Mouse (Mus musculus): ENCODE data around the gene Knl1.
"Not testable (repeated sequence)": the region's sequence is repeated elsewhere in the genome, so short reads cannot be mapped to it uniquely, and the experiment has no call there.

Gene Knl1

GRCm38 (mm10) chr2:119046649-119047611 lies at the start of gene Knl1:
Gene Knl1, plus strand, starts transcription at chr2:119047119.
- TF ChIP-seq CTCF (conservative IDR thresholded peaks at IDR 0.05; ENCODE audit: low read length) (no peak), NANOG (IDR thresholded peaks at IDR 0.05; ENCODE audit: borderline replicate concordance, low read length) (no peak), POU5F1 (IDR thresholded peaks at IDR 0.05; ENCODE audit: borderline replicate concordance, low read length) (no peak)
- Histone ChIP-seq H3K4me1 (replicated peaks; ENCODE audit: low read depth, low read length) (peaks cover 45% of the 10 kb centered on the region), H3K27me3 (ENCODE audit: insufficient read depth, low read length) (no peaks in the 10 kb centered on the region), H3K9me3 (ENCODE audit: low read length) (no peaks in the 10 kb centered on the region), H3K4me3 (replicated peaks; ENCODE audit: low read length) (peak within 1 kb of the TSS; percentile 91), H3K36me3 (ENCODE audit: insufficient read depth, low read length) (peaks cover 9% of the 10 kb centered on the region)

GRCm38 (mm10) chr2:118998115-118998866 lies 48.6 kb upstream of the Knl1 start:
- peaks cover 21% of the 10 kb centered on the region for H3K4me1 ChIP-seq (replicated peaks; ENCODE audit: low read depth, low read length)
- no peak for TF ChIP-seq CTCF (conservative IDR thresholded peaks at IDR 0.05; ENCODE audit: low read length)
- no peak for TF ChIP-seq NANOG (IDR thresholded peaks at IDR 0.05; ENCODE audit: borderline replicate concordance, low read length)
- no peak for TF ChIP-seq POU5F1 (IDR thresholded peaks at IDR 0.05; ENCODE audit: borderline replicate concordance, low read length)
- no peak overlapping the region for H3K4me3 ChIP-seq (replicated peaks; ENCODE audit: low read length)
- no peaks in the 10 kb centered on the region for H3K9me3 ChIP-seq (ENCODE audit: low read length)
- H3K27me3 ChIP-seq (ENCODE audit: insufficient read depth, low read length) = peaks cover 28% of the 10 kb centered on the region
- no peaks in the 10 kb centered on the region for H3K36me3 ChIP-seq (ENCODE audit: insufficient read depth, low read length)

- H3K4me1 ChIP-seq (replicated peaks; ENCODE audit: low read depth, low read length) = peaks cover 21% of the 10 kb centered on the region
- TF ChIP-seq NANOG (IDR thresholded peaks at IDR 0.05; ENCODE audit: borderline replicate concordance, low read length) = no peak
- TF ChIP-seq POU5F1 (IDR thresholded peaks at IDR 0.05; ENCODE audit: borderline replicate concordance, low read length) = no peak
- TF ChIP-seq CTCF (conservative IDR thresholded peaks at IDR 0.05; ENCODE audit: low read length) = no peak
- H3K27me3 ChIP-seq (ENCODE audit: insufficient read depth, low read length) = peaks cover 24% of the 10 kb centered on the region
- H3K9me3 ChIP-seq (ENCODE audit: low read length) = no peaks in the 10 kb centered on the region
- H3K4me3 ChIP-seq (replicated peaks; ENCODE audit: low read length) = no peak overlapping the region
- no peaks in the 10 kb centered on the region for H3K36me3 ChIP-seq (ENCODE audit: insufficient read depth, low read length)
Measured at GRCm38 (mm10) chr2:118999025-118999639, 47.8 kb upstream of the Knl1 start.

GRCm38 (mm10) chr2:119006886-119007285 lies 40.0 kb upstream of the Knl1 start:
- Histone ChIP-seq H3K36me3 (ENCODE audit: insufficient read depth, low read length) (no peaks in the 10 kb centered on the region), H3K9me3 (ENCODE audit: low read length) (no peaks in the 10 kb centered on the region), H3K4me3 (replicated peaks; ENCODE audit: low read length) (no peak overlapping the region), H3K27me3 (ENCODE audit: insufficient read depth, low read length) (no peaks in the 10 kb centered on the region), H3K4me1 (replicated peaks; ENCODE audit: low read depth, low read length) (no peaks in the 10 kb centered on the region)
- TF ChIP-seq NANOG (IDR thresholded peaks at IDR 0.05; ENCODE audit: borderline replicate concordance, low read length) = no peak
- no peak for TF ChIP-seq CTCF (conservative IDR thresholded peaks at IDR 0.05; ENCODE audit: low read length)
- TF ChIP-seq POU5F1 (IDR thresholded peaks at IDR 0.05; ENCODE audit: borderline replicate concordance, low read length) = no peak

- no peak for TF ChIP-seq POU5F1 (IDR thresholded peaks at IDR 0.05; ENCODE audit: borderline replicate concordance, low read length)
- no peak for TF ChIP-seq CTCF (conservative IDR thresholded peaks at IDR 0.05; ENCODE audit: low read length)
- TF ChIP-seq NANOG (IDR thresholded peaks at IDR 0.05; ENCODE audit: borderline replicate concordance, low read length) = no peak
Measured at GRCm38 (mm10) chr2:119009376-119009775, 37.5 kb upstream of the Knl1 start.

GRCm38 (mm10) chr2:119014989-119015388 lies 31.9 kb upstream of the Knl1 start:
- TF ChIP-seq CTCF (conservative IDR thresholded peaks at IDR 0.05; ENCODE audit: low read length) (no peak), POU5F1 (IDR thresholded peaks at IDR 0.05; ENCODE audit: borderline replicate concordance, low read length) (no peak), NANOG (IDR thresholded peaks at IDR 0.05; ENCODE audit: borderline replicate concordance, low read length) (no peak)
- peaks cover 9% of the 10 kb centered on the region; the same call in 1 of the 2 replicates for H3K36me3 ChIP-seq (ENCODE audit: insufficient read depth, low read length)
- no peak overlapping the region for H3K4me3 ChIP-seq (replicated peaks; ENCODE audit: low read length)
- peaks cover 5% of the 10 kb centered on the region; the same call in 1 of the 2 replicates for H3K27me3 ChIP-seq (ENCODE audit: insufficient read depth, low read length)
- H3K9me3 ChIP-seq (ENCODE audit: low read length) = no peaks in the 10 kb centered on the region
- peaks cover 11% of the 10 kb centered on the region for H3K4me1 ChIP-seq (replicated peaks; ENCODE audit: low read depth, low read length)

More at GRCm38 (mm10) chr2:119009376-119009775, 37.5 kb upstream of the Knl1 start:
- H3K9me3 ChIP-seq (ENCODE audit: low read length) = no peaks in the 10 kb centered on the region
- no peaks in the 10 kb centered on the region for H3K4me1 ChIP-seq (replicated peaks; ENCODE audit: low read depth, low read length)
- no peaks in the 10 kb centered on the region for H3K36me3 ChIP-seq (ENCODE audit: insufficient read depth, low read length)
- H3K27me3 ChIP-seq (ENCODE audit: insufficient read depth, low read length) = peaks cover 5% of the 10 kb centered on the region; the same call in 1 of the 2 replicates
- no peak overlapping the region for H3K4me3 ChIP-seq (replicated peaks; ENCODE audit: low read length)

- Histone ChIP-seq H3K27me3 (ENCODE audit: insufficient read depth, low read length) (peaks cover 5% of the 10 kb centered on the region; the same call in 1 of the 2 replicates), H3K4me1 (replicated peaks; ENCODE audit: low read depth, low read length) (peaks cover 11% of the 10 kb centered on the region), H3K9me3 (ENCODE audit: low read length) (no peaks in the 10 kb centered on the region), H3K4me3 (replicated peaks; ENCODE audit: low read length) (no peak overlapping the region), H3K36me3 (ENCODE audit: insufficient read depth, low read length) (peaks cover 9% of the 10 kb centered on the region; the same call in 1 of the 2 replicates)
- TF ChIP-seq POU5F1 (IDR thresholded peaks at IDR 0.05; ENCODE audit: borderline replicate concordance, low read length) (no peak), CTCF (conservative IDR thresholded peaks at IDR 0.05; ENCODE audit: low read length) (no peak), NANOG (IDR thresholded peaks at IDR 0.05; ENCODE audit: borderline replicate concordance, low read length) (no peak)
Measured at GRCm38 (mm10) chr2:119015604-119016180, 31.2 kb upstream of the Knl1 start.

GRCm38 (mm10) chr2:119016312-119016711 lies 30.6 kb upstream of the Knl1 start:
- peaks cover 11% of the 10 kb centered on the region for H3K4me1 ChIP-seq (replicated peaks; ENCODE audit: low read depth, low read length)
- H3K4me3 ChIP-seq (replicated peaks; ENCODE audit: low read length); H3K9me3 ChIP-seq (ENCODE audit: low read length); H3K27me3 ChIP-seq (ENCODE audit: insufficient read depth, low read length): not testable (repeated sequence)
- H3K36me3 ChIP-seq (ENCODE audit: insufficient read depth, low read length) = peaks cover 14% of the 10 kb centered on the region

Data from E14TG2a.4 (cell line).